Mouse (Mus musculus) c-Kit-negative CD71-positive TER-119-positive erythroid progenitor cells, embryonic 14.5 days (primary cell): ENCODE results near the gene Bag3.

ENCODE experiments used
- DNase-seq: peaks from one replicate; pipeline ENCODE4 v3.0.0-alpha.2; 2013; ENCODE audit warnings: low read depth, low spot score

Gene Bag3

GRCm38 (mm10) chr7:128523349-128523961 lies at the start of gene Bag3:
Gene Bag3, plus strand, starts transcription at chr7:128523616.
- peak; percentile 90 for DNase-seq

- DNase-seq: no peak
Observed at GRCm38 (mm10) chr7:128474322-128474721, 49.1 kb upstream of the Bag3 start.

GRCm38 (mm10) chr7:128488986-128489385 lies 34.4 kb upstream of the Bag3 start:
- DNase-seq: no peak

GRCm38 (mm10) chr7:128494546-128494945 lies 28.9 kb upstream of the Bag3 start:
- peak; percentile 61 for DNase-seq

- DNase-seq: no peak
Observed at GRCm38 (mm10) chr7:128499801-128500200, 23.6 kb upstream of the Bag3 start.

GRCm38 (mm10) chr7:128504091-128504490 lies 19.3 kb upstream of the Bag3 start:
- no peak for DNase-seq

GRCm38 (mm10) chr7:128511936-128512335 lies 11.5 kb upstream of the Bag3 start:
- DNase-seq: no peak

- DNase-seq: no peak
Observed at GRCm38 (mm10) chr7:128513512-128513911, 9.9 kb upstream of the Bag3 start.

- DNase-seq: no peak
Observed at GRCm38 (mm10) chr7:128514341-128514740, 9.1 kb upstream of the Bag3 start.

GRCm38 (mm10) chr7:128516346-128516745 lies 7.1 kb upstream of the Bag3 start:
- no peak for DNase-seq

GRCm38 (mm10) chr7:128519316-128520050 lies 3.9 kb upstream of the Bag3 start:
- no peak for DNase-seq

GRCm38 (mm10) chr7:128523962-128524581 lies 656 bp downstream of the Bag3 start:
- peak; percentile 51 for DNase-seq

GRCm38 (mm10) chr7:128524641-128525040 lies 1.2 kb downstream of the Bag3 start:
- peak; percentile 11 for DNase-seq

- DNase-seq: no peak
Observed at GRCm38 (mm10) chr7:128526611-128527010, 3.2 kb downstream of the Bag3 start.

- DNase-seq: no peak
Observed at GRCm38 (mm10) chr7:128528596-128528995, 5.2 kb downstream of the Bag3 start.

- no peak for DNase-seq
Observed at GRCm38 (mm10) chr7:128529126-128529525, 5.7 kb downstream of the Bag3 start.

GRCm38 (mm10) chr7:128529574-128530051 lies 6.2 kb downstream of the Bag3 start:
- DNase-seq: no peak

GRCm38 (mm10) chr7:128531031-128531430 lies 7.6 kb downstream of the Bag3 start:
- no peak for DNase-seq

GRCm38 (mm10) chr7:128531929-128532328 lies 8.5 kb downstream of the Bag3 start:
- DNase-seq: no peak

GRCm38 (mm10) chr7:128532441-128533166 lies 9.2 kb downstream of the Bag3 start:
- DNase-seq: no peak

GRCm38 (mm10) chr7:128534984-128535491 lies 11.6 kb downstream of the Bag3 start:
- DNase-seq: no peak

GRCm38 (mm10) chr7:128536074-128536473 lies 12.7 kb downstream of the Bag3 start:
- DNase-seq: no peak
